Mouse (Mus musculus) CD4-positive helper T cell, adult 2 months (primary cell): ENCODE data around the gene Lyst.
A peak's percentile ranks its signal among the peaks of the same experiment; 100 is the strongest.
"Not testable (repeated sequence)": the region's sequence is repeated elsewhere in the genome, so short reads cannot be mapped to it uniquely, and the experiment has no call there.

Experiments
- DNase-seq: peaks from one replicate; pipeline ENCODE4 v3.0.0-alpha.2; 2012; ENCODE audit warnings: low read depth, missing footprints, low spot score

The Lyst gene

GRCm38 (mm10) chr13:13635224-13635623 lies 45.0 kb downstream of the Lyst start:
- DNase-seq = no peak

DNA sequence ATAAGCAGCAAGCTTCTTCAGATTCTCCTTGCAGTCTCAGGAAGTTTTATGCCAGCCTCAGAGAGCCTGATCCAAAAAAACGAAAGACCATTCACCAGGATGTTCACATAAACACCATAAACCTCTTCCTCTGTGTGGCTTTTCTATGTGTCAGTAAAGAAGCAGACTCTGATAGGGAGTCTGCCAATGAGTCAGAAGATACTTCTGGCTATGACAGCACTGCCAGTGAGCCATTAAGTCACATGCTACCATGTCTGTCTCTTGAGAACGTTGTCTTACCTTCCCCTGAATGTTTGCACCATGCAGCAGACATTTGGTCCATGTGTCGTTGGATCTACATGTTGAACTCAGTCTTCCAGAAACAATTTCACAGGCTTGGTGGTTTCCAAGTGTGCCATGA lies 47.4 kb downstream of the Lyst start:
- DNase-seq = no peak

GRCm38 (mm10) chr13:13637981-13638380 lies 47.8 kb downstream of the Lyst start:
- DNase-seq = no peak

DNA sequence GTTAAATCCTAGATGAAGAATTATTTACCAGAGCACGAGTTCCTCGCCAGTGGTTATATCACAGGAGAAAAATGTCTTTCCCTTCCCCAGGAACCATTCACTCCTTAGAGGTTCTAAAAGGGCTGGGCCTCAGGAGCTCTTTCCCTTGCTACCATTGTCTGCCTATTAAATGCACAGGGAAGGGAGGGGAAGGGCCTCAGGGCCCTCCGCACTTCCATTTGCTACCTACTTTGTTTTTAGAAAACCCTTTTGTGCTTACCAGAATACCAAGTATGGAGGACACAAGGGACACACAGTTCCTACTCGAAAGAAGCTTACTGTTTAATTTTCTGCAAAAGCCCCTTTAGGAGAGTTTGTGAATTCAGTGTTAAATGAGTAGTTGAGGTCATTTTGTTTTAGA lies 48.5 kb downstream of the Lyst start:
- DNase-seq = no peak

GRCm38 (mm10) chr13:13647296-13647695 lies 57.1 kb downstream of the Lyst start:
- no peak for DNase-seq

- DNase-seq = no peak
These were observed 65.3 kb downstream of the Lyst start for GRCm38 (mm10) chr13:13655453-13655852.

- DNase-seq = not testable (repeated sequence)
These were observed 75.9 kb downstream of the Lyst start for GRCm38 (mm10) chr13:13666103-13666502.

DNA sequence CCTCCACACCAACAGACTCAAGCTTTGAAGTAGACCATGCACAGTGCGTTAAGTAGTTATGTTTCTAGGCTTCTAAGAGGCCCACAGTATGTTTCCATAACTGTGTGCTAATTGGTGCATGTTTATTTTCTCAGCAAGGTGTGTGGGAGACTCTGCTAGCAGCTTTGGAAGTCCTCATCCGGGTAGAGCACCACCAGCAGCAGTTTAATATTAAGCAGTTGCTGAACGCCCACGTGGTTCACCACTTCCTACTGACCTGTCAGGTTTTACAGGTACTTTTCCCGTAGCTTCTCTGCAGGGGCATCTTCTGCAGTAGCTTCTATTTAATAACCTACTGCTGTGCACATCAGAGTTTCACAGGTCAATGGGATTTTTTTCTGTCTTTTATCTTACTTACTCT lies 80.5 kb downstream of the Lyst start:
- peak; percentile 7 for DNase-seq

- DNase-seq = no peak
These were observed 81.6 kb downstream of the Lyst start for GRCm38 (mm10) chr13:13671585-13672328.

GRCm38 (mm10) chr13:13674669-13675343 lies 84.6 kb downstream of the Lyst start:
- DNase-seq = no peak

DNA sequence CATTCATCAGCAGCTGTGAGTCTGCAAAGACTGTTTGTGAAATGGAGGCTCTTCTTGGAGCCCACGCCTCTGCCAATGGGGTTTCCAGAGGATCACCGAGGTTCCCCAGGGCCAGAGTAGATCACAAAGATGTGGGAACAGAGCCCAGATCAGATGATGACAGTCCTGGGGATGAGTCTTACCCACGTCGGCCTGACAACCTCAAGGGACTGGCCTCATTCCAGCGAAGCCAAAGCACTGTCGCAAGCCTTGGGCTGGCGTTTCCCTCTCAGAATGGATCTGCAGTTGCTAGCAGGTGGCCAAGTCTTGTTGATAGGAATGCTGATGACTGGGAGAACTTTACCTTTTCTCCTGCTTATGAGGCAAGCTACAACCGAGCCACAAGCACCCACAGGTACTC lies 87.7 kb downstream of the Lyst start:
- no peak for DNase-seq

DNA sequence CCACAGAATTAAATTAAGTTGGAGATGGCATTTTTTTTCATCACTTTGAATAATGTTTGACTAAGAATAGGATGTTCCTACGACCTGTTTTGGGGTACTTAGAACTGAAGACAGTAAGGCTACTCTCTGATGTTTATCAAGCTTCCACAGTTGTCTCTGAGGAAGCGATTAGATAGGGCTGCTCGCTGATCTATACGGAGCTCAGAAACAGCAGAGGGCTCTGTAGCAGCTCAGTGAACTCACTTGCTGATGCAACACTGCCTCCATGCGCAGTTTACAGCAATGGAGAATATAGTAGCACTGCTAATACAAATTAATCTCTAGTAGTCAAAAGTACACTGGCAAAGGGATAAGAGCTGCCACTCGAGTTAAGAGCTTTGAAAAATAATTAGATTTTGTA lies 91.4 kb downstream of the Lyst start:
- DNase-seq = no peak

DNA sequence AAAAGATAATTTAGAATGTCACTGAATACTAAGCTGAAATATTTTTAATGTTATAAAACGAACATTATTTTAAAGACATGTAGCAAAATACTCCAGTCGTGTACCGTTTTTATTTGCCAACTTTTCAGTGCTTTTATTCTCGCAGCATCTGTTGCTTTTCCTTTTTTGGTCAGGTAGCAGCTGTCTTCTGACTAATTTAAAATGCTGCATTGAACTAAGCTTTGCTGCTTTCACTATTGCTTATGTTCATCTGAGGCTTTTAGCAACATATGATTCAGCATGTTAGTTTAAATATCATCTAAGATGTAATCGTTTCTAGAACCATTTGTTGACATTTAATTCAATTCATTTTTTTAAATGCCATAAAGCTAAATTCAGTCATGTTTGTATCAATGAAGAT lies 113.3 kb downstream of the Lyst start:
- DNase-seq = no peak

- not testable (repeated sequence) for DNase-seq
These were observed 131.2 kb downstream of the Lyst start for GRCm38 (mm10) chr13:13721435-13721834.

- DNase-seq = no peak
These were observed 133.1 kb downstream of the Lyst start for GRCm38 (mm10) chr13:13723293-13723692.

- no peak for DNase-seq
These were observed 133.6 kb downstream of the Lyst start for GRCm38 (mm10) chr13:13723786-13724185.

DNA sequence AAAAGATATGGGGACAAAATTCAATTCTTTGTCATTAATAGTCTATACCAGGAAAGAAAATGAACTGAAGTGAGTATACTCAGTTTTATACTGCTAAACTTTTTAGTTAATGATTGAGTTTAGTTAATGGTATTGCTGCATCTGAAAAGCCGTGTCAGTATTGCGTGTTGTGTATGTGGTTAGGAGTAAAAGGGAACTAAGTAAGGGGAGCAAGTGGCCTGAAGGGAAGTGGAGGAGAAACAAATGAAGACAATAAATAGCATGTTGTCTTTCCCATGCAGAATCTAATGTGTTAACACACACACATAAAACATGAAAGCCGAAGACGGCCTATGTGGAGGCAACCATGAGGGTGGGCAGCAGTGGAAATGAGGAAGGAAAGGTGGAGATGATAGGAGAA lies 149.0 kb downstream of the Lyst start:
- DNase-seq = no peak

- no peak for DNase-seq
These were observed 155.7 kb downstream of the Lyst start for GRCm38 (mm10) chr13:13745911-13746310.

- DNase-seq = peak; percentile 35
These were observed 185.7 kb downstream of the Lyst start for GRCm38 (mm10) chr13:13775778-13776494.

GRCm38 (mm10) chr13:13777052-13777451 lies 186.9 kb downstream of the Lyst start:
- no peak for DNase-seq

- no peak for DNase-seq
These were observed 187.5 kb downstream of the Lyst start for GRCm38 (mm10) chr13:13777696-13778095.

GRCm38 (mm10) chr13:13778837-13779458 lies 188.8 kb downstream of the Lyst start:
- DNase-seq = no peak
